Mouse (Mus musculus) urinary bladder, postnatal 36 days (tissue): ENCODE data around the gene Dclk1.

Experiments used
- DNase-seq, 2 experiments: peaks; one replicate each; pipeline ENCODE4 v3.0.0; 2022; ENCODE audit warnings: low spot score in 2 of 2, mixed read lengths in 1 of 2

The Dclk1 gene

DNA sequence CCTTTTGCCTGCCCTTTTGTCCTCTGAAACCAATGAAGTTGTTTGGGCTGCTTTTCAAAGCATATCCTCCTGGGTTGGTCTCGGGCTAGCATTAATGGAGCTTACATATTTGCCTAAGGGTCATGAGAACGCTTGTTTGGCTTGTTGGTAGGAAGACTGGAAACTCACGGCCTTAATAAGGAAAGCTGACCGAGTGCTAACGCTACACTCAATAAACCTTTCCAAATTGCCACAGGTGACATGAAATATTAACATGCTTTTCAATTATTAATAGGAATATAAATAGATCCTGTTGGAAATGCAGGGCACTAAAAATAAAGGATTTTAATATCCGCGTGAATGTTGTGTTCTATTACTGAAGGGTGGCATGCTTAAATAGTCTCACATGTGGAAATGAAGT is 257.1 kb downstream of the Dclk1 start:
- no peak for DNase-seq

DNA sequence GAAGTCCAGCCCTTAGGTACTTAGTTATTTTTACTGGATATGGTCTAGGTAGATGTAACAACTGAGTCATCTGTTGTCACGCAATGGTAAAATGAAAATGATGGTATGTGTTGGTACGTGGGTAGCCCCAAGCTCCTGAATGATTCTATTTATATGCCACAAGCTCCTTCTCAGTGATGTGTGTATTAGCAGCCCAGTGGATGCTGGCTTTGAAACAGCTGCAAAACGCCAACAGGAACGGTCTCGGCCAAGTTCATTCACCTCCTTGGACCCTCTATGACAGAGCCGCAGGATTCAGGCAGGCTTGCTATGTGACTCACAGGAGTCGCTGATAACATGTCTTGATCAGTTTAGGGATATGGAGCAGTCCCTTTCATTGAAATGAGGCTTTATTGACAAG is 268.0 kb downstream of the Dclk1 start:
- no peak for DNase-seq

DNA sequence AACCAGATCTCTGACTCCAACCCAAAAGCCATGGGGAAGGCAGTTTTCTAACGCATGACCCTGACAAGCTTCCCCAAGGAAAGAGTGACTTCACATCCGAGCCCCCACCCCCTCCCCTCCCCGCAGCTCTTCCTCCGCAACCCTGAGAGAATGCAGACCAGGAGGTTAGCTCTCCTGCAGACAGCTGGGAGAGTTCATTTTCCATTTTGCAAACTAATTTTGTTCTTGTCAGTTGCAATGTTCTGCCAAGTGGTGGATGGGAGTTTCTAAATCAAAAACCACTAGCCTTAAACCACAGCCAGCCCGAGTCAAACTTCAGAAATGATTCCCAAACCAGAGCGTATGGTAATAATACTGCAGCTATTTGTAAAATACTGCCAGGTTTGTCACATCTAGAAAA is 269.5 kb downstream of the Dclk1 start:
- no peak for DNase-seq

- no peak for DNase-seq
Measured at GRCm38 (mm10) chr3:55515966-55516365, 273.8 kb downstream of the Dclk1 start.

DNA sequence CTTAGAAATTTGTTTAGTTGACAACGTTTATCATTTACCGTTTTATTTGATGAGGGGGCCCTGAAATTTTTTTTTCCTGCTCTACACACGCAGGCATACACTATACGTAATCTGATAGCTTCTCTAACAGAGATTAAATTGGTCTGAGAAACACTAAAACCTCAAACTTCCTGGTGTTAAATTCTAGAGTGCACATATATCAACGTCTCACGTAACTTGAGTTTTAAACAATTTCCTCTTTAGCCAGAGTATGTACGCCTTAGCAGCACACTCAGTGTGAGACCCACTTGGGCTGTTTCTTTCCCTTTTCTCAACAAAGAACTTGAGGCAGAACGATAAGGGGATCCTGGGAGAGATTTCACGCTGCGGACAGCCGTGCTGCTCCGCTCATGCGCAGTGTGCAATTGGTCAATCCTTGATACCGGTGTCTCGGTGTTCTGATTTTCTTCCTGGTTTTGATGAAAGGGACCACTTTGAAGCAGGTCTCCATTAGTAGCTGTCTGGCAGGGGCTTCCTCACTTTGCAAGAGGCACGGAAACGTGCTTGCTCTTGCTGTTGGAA is 275.4 kb downstream of the Dclk1 start:
- DNase-seq, result no peak

- DNase-seq, result peak; percentile 58 to 71
Measured at GRCm38 (mm10) chr3:55520240-55521180, 278.3 kb downstream of the Dclk1 start.

DNA sequence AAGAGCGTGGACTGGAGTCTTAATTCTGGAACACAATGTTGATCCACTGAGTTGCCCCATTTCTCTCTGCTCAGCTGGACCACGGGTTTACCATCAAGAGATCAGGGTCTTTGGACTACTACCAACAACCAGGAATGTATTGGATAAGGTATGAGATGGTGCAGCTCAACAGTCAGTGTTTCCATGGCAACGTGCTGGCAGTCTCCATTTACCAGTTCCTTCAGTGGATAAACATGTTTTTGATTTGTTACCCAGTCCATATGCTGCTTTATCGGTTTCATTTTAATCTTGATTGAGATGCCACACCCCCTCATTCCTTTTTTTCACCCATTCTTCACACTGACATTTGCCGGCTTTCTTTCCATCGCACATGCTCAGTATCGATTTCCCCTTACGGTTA is 279.6 kb downstream of the Dclk1 start:
- no peak for DNase-seq

- DNase-seq, result no peak
Measured at GRCm38 (mm10) chr3:55523224-55523623, 281.1 kb downstream of the Dclk1 start.

GRCm38 (mm10) chr3:55523735-55524477 is 281.7 kb downstream of the Dclk1 start:
- DNase-seq, result no peak

DNA sequence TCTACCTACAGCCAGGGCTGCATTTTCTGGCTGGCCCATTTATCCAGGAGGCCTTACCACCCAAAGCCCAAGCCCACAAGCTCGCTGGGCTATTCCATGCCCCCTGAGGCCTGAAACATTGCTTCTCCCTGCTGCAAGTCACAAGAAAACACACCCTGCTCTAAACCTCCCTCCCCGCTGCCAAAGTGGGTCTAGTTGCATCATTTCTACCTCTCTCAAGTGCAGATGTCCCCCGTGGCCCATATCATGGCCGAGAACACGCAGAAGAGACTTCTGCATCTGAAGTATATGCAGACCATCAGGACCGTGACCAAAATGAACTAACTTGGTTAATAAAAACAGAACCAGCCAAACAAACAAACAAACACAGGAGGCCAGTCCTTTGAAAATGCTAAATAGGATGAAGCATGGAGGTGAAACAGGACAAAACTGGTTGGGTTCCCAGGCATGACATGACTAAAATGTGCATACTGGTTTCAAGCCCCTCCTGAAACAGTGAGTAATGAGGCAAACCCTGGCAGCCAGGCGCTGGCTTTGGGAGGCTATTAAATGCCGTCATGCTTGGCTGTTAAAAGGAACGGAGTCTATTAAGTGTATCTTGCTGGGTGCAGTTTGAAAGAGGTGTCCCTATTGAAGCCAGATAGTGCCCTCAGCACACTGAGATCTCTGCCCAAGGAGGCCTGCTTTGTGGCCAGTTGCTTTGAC is 282.5 kb downstream of the Dclk1 start:
- peak in 1 of 2 experiments; percentile 24 for DNase-seq

- DNase-seq, result no peak
Measured at GRCm38 (mm10) chr3:55526470-55526869, 284.3 kb downstream of the Dclk1 start.

GRCm38 (mm10) chr3:55527566-55527965 is 285.4 kb downstream of the Dclk1 start:
- DNase-seq, result no peak

DNA sequence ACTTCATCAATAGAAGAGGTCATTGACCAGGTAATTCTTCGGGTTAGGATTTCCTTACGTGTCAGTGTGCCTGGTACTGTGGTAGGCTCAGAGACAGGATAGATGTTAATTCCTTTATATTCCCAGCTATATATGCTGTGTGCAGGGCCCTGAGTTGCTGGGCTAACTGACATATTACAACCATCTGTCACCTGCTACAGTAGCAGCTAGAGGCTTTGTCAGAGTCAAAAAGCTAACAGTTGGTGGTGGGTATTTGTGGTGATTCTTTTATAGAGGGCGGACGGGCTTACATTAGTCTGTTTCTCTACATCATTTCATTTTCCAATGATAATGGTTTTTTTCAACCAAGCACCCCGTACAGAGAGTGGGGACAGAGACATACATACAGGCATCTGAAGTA is 285.8 kb downstream of the Dclk1 start:
- no peak for DNase-seq

DNA sequence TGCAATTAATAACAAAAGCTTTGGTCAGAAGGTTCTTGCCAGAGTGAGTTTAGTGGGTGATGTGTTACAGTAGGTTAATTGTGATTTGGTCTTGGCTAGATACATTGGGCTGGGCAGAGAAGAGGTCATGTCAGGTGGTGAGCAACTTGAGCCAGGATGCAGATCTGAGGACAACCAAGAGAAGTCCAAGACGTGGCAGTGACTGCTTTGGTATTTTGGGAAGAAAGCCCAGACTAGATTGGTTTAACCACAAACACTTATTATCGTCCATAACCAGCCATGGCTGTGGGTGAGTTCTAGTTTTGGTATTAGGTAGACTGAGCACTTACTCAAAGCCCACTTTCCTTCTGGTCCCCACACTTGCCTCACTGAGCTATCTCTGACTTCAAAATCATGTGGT is 287.2 kb downstream of the Dclk1 start:
- no peak for DNase-seq

- no peak for DNase-seq
Measured at GRCm38 (mm10) chr3:55531204-55532044, 289.3 kb downstream of the Dclk1 start.

- no peak for DNase-seq
Measured at GRCm38 (mm10) chr3:55532175-55532973, 290.2 kb downstream of the Dclk1 start.

GRCm38 (mm10) chr3:55535591-55536200 is 293.5 kb downstream of the Dclk1 start:
- DNase-seq, result no peak

- no peak for DNase-seq
Measured at GRCm38 (mm10) chr3:55536901-55537300, 294.7 kb downstream of the Dclk1 start.

DNA sequence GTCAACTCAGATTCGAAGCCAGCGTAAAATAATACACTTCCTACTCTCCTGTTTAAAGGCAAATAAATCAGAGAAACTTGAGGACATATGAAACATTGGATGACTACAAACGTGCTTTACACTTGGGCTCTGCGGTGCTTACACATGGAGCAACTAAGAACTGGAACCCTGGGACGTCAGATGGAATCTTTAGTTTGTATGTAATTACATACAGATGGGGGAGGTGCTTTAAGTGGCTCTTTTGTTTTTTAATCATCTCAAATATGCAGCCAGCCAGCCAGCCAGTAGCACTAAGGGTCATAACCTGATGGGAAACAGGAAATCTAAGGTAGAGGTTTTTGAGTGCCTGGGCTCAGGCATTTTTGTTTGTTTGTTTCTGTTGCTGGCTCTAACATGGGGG is 295.6 kb downstream of the Dclk1 start:
- no peak for DNase-seq

GRCm38 (mm10) chr3:55539400-55539799 is 297.2 kb downstream of the Dclk1 start:
- no peak for DNase-seq
